Mouse (Mus musculus) kidney, embryonic 15.5 days (tissue): Measurements from ENCODE around the gene R3hdm4. TPM values are rescaled to one million over a fixed set of nuclear protein-coding genes. Genes with fewer than 3 reads are reported as not detected.
"Not testable (repeated sequence)": the region's sequence is repeated elsewhere in the genome, so short reads cannot be mapped to it uniquely, and the experiment has no call there.

Source experiments
- ATAC-seq: fragments of 200-750 bp; cut with Nextera tagmentation; replicated peaks from 2 replicates; pipeline ENCODE4 v1.8.0; 2017; ENCODE audit warnings: moderate TSS enrichment; ENCODE audit not compliant: low FRiP score
- H3K27ac ChIP-seq: fragments of 300-500 bp; sonication (generic); 2 replicates; pipeline ENCODE4 v1.5.1; 2015; ENCODE audit warnings: mild to moderate bottlenecking, inconsistent platforms
- H3K27me3 ChIP-seq: fragments of 300-500 bp; sonication (generic); 2 replicates; pipeline ENCODE4 v1.6.1; 2015; ENCODE audit warnings: inconsistent platforms
- H3K36me3 ChIP-seq: fragments of 300-500 bp; sonication (generic); 2 replicates; pipeline ENCODE4 v1.6.1; 2015; ENCODE audit warnings: inconsistent platforms
- H3K4me1 ChIP-seq: fragments of 300-500 bp; sonication (generic); 2 replicates; pipeline ENCODE4 v1.6.1; 2015; ENCODE audit warnings: inconsistent platforms
- H3K4me2 ChIP-seq: fragments of 300-500 bp; sonication (generic); 2 replicates; pipeline ENCODE4 v1.6.1; 2015; ENCODE audit warnings: moderate library complexity, mild to moderate bottlenecking, inconsistent platforms
- H3K4me3 ChIP-seq: fragments of 300-500 bp; sonication (generic); replicated peaks from 2 replicates; pipeline ENCODE4 v1.5.1; 2015; ENCODE audit warnings: mild to moderate bottlenecking, inconsistent platforms
- H3K9ac ChIP-seq: fragments of 300-500 bp; sonication (generic); 2 replicates; pipeline ENCODE4 v1.6.1; 2015; ENCODE audit warnings: mild to moderate bottlenecking, inconsistent platforms
- H3K9me3 ChIP-seq: fragments of 300-500 bp; sonication (generic); replicated peaks from 2 replicates; pipeline ENCODE4 v1.6.1; 2016; ENCODE audit warnings: inconsistent platforms
- WGBS: fragments of 180-500 bp; shearing (Covaris S2); methylation state at CpG from one replicate; pipeline ENCODE4 v1.1.7; 2015; ENCODE audit warnings: mixed read lengths; 5-methylcytosine and 5-hydroxymethylcytosine counted together
- polyA plus RNA-seq: library from polyadenylated mRNA; unstranded; fragments of >200 nt; fragmentation: Nextera tagmentation; extraction: Ambion mirVana; gene quantifications from 2 replicates; pipeline ENCODE4 v1.2.1, GENCODE M21; 2015

Gene R3hdm4
- polyA plus RNA-seq, 1 experiment from 2014 or later = 155 TPM

DNA sequence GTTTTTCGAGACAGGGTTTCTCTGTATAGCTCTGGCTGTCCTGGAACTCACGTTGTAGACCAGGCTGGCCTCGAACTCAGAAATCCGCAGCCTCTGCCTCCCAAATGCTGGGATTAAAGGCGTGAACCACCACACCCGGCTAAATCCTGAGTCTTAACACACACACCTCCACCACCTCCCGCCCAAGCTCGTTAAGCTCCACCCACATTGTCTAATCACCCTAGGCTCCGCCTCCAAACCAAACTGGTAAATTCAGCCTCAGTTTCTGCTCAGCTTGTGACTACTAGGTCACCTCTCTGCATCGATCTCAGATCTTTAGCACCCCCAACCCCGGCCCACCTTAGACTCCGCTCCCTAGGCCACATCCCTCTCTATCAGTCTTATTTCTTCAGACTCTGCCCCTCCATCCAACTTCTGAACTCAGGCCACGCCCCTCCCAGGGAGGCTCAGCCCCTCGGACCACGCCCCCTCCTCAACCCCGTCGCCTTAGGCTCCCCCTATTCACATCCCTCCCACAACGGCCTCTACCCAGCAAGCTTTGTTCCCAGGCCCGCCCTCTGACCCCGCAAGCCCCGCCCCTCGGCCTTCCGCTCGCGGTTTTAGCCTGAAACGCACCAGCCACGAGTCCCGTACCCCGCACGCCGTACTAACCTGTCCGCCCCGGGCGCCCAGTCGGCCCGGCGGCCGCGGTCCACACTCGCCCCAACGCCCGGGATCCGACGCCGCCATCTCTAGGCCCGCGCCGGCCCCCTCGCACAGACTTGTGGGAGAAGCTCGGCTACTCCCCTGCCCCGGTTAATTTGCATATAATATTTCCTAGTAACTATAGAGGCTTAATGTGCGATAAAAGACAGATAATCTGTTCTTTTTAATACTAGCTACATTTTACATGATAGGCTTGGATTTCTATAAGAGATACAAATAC, 12.6 kb downstream of the R3hdm4 start, which contains the start of gene Med16:
Gene Med16, minus strand, starts transcription at position 757 of the 925 bp plus-strand sequence.
- ATAC-seq = peak; percentile 93
- 1% methylated on average over 52 of the region's 52 CpGs for WGBS

DNA sequence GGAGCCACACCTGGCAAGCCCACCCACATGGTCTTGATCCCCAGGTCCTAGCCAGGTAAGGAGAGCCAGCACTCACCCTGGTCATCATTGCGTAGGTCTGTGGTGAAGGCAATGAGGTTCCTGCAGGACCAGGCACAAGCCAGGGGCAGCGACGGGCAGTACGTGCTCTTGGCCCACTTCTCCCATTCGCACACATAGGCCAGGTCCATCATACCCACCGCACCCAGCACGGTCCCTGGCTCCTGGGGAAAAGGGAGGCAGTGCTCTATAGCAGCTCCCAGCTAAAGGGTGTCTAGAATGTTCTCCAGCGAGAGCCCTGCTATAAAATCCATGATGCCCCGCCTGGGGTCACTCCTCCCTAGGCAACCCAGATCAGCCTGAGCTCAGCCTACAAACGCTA, 13.6 kb downstream of the R3hdm4 start:
- Histone ChIP-seq H3K4me3 (peak overlapping the region; percentile 76), H3K27ac (peak overlapping the region; percentile 37; the same call in 1 of the 2 replicates), H3K9me3 (no peaks in the 10 kb centered on the region), H3K9ac (no peak overlapping the region), H3K36me3 (peaks cover 70% of the 10 kb centered on the region), H3K4me1 (peaks cover 22% of the 10 kb centered on the region), H3K27me3 (no peaks in the 10 kb centered on the region), H3K4me2 (peak overlapping the region; percentile 59)
- WGBS = 88% methylated on average over 10 of the region's 10 CpGs
- no peak for ATAC-seq

More for the DNA sequence above, 12.6 kb downstream of the R3hdm4 start, which contains the start of gene Med16:
- H3K9me3 ChIP-seq = no peaks in the 10 kb centered on the region
- H3K4me1 ChIP-seq = peaks cover 22% of the 10 kb centered on the region
- peak within 1 kb of the TSS; percentile 59 for H3K4me2 ChIP-seq
- peak within 1 kb of the TSS; percentile 84 for H3K9ac ChIP-seq
- H3K4me3 ChIP-seq = peak within 1 kb of the TSS; percentile 76
- no peaks in the 10 kb centered on the region for H3K27me3 ChIP-seq
- H3K27ac ChIP-seq = peak within 1 kb of the TSS; percentile 97
- peaks cover 66% of the 10 kb centered on the region for H3K36me3 ChIP-seq

DNA sequence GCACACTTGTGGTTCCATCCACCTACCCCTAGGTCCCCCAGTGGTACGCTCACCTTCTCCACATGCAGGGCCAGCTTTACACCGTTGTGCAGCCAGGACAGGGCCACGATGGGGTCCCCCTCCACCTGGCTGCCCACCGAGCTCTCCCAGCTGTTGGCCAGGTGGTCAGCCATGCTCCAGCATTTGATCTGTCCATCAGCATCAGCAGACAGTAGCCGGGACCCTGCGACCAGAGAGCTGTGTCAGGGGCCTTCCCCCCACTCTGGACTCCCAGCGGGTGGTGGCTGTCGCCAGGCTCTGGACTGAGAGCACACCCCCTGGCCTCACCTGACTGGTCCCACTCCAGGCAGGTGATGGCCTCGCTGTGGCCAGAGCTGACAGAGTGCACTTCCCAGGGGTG, 14.3 kb downstream of the R3hdm4 start:
- Histone ChIP-seq H3K36me3 (peaks cover 71% of the 10 kb centered on the region), H3K27me3 (no peaks in the 10 kb centered on the region), H3K9ac (no peak overlapping the region), H3K4me1 (peaks cover 22% of the 10 kb centered on the region), H3K27ac (no peak overlapping the region), H3K4me3 (no peak overlapping the region), H3K4me2 (no peak overlapping the region), H3K9me3 (no peaks in the 10 kb centered on the region)
- WGBS = 94% methylated on average over 9 of the region's 9 CpGs
- no peak for ATAC-seq

DNA sequence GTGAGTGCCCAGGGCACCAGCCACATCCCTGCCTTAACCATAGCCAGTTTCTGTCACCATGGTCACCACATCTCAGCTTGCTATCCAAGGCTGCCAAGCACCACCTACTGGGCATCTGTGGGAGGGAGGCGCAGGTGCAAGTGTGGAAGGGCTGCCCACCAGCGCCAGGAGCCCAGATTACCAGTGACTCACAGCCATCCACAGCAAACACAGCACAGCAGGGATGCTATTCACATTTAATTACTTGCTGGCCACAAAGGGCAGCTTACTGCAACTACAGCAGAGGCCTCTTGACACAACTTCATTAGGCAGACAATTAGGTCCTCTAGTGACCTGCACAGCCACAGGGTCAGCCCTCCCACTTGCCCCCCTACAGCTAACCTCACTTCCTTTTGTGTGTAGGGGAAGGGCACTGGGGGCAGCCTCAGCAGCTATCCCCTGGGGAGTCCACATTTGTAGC, 20.0 kb downstream of the R3hdm4 start:
- Histone ChIP-seq H3K4me1 (peaks cover 17% of the 10 kb centered on the region; the same call in 1 of the 2 replicates), H3K4me2 (no peak overlapping the region), H3K27me3 (no peaks in the 10 kb centered on the region), H3K36me3 (peaks cover 94% of the 10 kb centered on the region), H3K27ac (no peak overlapping the region), H3K9ac (no peak overlapping the region), H3K4me3 (no peak overlapping the region), H3K9me3 (no peaks in the 10 kb centered on the region)
- ATAC-seq = no peak
- WGBS = 64% methylated on average over 2 of the region's 2 CpGs

DNA sequence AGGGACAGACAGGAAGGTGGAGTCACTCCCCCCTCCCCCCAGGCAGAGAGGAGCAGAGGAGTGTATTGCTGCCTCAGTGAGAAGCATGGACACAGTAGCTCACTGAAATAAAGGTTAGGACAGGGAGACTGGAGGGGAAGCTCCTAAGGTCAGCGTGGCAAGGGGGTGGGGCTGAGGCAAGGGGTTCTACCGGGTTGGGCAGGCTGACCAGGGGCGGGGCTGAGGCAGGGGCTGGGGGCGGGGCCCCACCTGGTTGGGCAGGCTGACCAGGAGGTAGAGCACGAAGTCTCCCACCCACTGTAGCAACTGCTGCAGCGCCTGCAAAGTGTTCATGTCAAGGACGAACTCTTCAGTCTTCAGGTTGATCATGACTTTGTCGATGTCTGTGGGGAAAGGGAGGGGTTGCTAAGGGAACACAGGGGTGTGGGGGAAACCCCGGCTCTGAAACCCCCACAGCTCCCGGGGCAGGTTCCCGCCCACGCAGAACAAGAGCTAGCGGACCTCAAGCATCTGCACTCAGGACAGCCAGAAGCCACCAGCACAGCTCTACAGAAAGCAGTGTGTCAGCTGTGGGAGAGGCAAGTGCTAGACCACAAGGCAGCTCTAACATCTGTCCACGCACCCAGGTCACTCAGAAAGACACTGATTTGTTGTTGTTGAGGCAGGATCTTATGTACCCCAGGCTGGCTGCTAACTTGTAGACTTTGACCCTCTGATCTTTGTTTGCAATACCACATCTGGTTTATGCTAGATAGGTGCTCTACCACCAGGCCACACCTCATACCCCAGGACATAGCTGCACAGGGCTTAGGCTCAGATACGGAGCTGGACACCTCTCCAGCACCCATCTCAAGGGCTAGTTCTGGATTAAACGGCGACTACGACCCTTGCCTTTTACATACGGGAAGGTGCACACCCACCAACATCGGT, 23.4 kb downstream of the R3hdm4 start:
- no peak overlapping the region for H3K4me3 ChIP-seq
- H3K27ac ChIP-seq = no peak overlapping the region
- H3K4me2 ChIP-seq = no peak overlapping the region
- no peak overlapping the region; the same call in 1 of the 2 replicates for H3K9ac ChIP-seq
- no peaks in the 10 kb centered on the region for H3K27me3 ChIP-seq
- H3K9me3 ChIP-seq = no peaks in the 10 kb centered on the region
- peak; percentile 41; the same call in 1 of the 2 replicates for ATAC-seq
- H3K4me1 ChIP-seq = peaks cover 17% of the 10 kb centered on the region; the same call in 1 of the 2 replicates
- WGBS = 47% methylated on average over 20 of the region's 20 CpGs
- H3K36me3 ChIP-seq = peaks cover 78% of the 10 kb centered on the region

DNA sequence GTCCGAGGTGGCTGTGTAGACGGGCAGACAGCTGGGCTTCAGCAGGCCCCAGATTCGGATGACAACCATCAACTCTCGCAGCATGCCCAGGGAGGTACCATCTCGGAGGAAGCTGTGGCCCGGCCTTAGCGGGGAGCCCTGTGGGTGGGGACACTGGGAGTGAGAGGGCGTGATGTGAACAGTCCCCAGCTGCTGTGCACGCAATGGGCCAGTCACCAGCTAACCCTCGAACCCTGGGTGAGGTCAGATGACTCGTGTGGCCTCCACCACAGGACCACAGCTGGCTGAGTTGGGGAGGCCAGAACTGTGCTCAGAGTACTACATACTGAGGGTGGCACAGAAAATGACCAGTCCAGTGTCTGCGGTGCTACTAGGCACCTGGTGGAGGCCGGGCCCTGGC, 24.2 kb downstream of the R3hdm4 start:
- 83% methylated on average over 13 of the region's 13 CpGs for WGBS
- no peak overlapping the region for H3K4me3 ChIP-seq
- no peak for ATAC-seq
- no peaks in the 10 kb centered on the region for H3K9me3 ChIP-seq
- no peak overlapping the region for H3K9ac ChIP-seq
- H3K4me1 ChIP-seq = peaks cover 17% of the 10 kb centered on the region; the same call in 1 of the 2 replicates
- H3K27me3 ChIP-seq = no peaks in the 10 kb centered on the region
- H3K36me3 ChIP-seq = peaks cover 70% of the 10 kb centered on the region
- H3K4me2 ChIP-seq = no peak overlapping the region
- no peak overlapping the region for H3K27ac ChIP-seq

DNA sequence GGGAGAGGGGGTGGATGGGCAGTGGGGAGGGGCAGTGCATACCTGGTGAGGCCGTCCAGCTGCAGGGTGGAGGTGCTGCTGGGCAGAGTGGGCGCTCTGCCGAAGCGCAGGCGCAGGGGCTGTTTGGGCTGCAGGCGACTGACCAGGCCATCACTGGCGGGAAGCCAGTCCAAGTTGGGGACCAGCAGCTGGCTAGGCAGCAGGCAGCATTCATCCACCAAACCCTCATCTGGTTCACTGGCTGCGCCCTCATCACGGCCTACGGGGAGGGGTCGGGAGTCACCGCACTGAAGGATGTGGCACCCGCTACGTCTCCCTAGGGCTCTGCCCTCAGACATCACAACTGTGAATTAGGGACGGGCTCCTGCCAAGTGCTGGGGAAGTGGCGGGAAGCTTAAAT, 24.7 kb downstream of the R3hdm4 start:
- 88% methylated on average over 16 of the region's 16 CpGs for WGBS
- H3K4me3 ChIP-seq = no peak overlapping the region
- no peaks in the 10 kb centered on the region for H3K27me3 ChIP-seq
- no peak overlapping the region for H3K27ac ChIP-seq
- peaks cover 17% of the 10 kb centered on the region; the same call in 1 of the 2 replicates for H3K4me1 ChIP-seq
- no peak overlapping the region for H3K9ac ChIP-seq
- H3K4me2 ChIP-seq = no peak overlapping the region
- peaks cover 65% of the 10 kb centered on the region for H3K36me3 ChIP-seq
- no peak for ATAC-seq
- H3K9me3 ChIP-seq = no peaks in the 10 kb centered on the region

DNA sequence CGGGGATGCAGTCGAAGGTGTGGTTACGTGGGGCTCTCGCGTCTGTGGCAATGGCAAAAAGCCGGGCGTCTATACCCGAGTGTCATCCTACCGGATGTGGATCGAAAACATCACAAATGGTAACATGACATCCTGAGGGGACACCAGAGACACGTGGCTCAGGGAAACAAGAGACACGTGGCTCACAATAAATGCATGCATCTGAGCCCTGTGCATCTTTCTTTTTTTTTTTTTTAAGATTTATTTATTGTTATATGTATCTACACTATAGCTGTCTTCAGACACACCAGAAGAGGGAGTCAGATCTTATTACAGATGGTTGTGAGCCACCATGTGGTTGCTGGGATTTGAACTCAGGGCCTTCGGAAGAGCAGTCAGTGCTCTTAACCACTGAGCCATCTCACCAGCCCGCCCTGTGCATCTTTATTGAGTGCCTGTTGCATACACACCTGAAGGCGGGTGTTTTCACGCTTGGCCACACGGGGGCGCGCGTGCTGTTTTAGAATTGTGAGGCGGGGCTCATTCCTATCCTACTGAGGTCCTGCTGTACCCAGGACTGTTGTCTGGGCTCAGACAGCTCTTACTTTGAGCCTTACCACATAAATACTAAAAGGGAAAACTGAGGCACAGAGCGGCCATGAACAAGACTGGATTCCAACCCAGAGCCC, 28.4 kb downstream of the R3hdm4 start:
- peaks cover 10% of the 10 kb centered on the region; the same call in 1 of the 2 replicates for H3K4me1 ChIP-seq
- H3K27ac ChIP-seq = peak overlapping the region; percentile 51
- H3K36me3 ChIP-seq = peaks cover 34% of the 10 kb centered on the region
- not testable (repeated sequence) for H3K9ac ChIP-seq, H3K9me3 ChIP-seq, H3K27me3 ChIP-seq, H3K4me3 ChIP-seq, ATAC-seq, H3K4me2 ChIP-seq
- 41% methylated on average over 22 of the region's 22 CpGs for WGBS

DNA sequence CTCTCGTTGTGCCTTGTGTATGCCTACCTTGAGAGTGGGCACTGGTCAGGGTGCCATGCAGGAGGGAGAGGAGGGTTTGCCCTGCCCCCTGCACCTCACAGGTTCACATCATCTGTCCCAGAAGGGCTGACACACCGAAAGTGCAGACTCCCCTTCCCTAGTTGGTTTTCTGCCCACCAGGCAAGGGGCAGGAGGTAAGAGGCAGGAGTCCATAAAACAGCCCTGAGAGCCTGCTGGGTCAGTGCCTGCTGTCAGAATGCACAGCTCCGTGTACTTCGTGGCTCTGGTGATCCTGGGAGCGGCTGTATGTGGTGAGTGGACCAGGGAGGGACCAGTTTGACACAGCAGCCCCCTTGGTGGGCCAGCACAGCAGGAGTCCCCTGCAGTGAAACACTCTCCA, 30.3 kb downstream of the R3hdm4 start, which contains the start of gene Cfd:
Gene Cfd, plus strand, starts transcription at position 184 of the 400 bp plus-strand sequence.
- Histone ChIP-seq H3K9me3 (no peaks in the 10 kb centered on the region), H3K27ac (no peak within 1 kb of the TSS), H3K4me1 (no peaks in the 10 kb centered on the region), H3K4me3 (no peak within 1 kb of the TSS), H3K4me2 (no peak within 1 kb of the TSS), H3K9ac (no peak within 1 kb of the TSS), H3K36me3 (peaks cover 15% of the 10 kb centered on the region), H3K27me3 (no peaks in the 10 kb centered on the region)
- ATAC-seq = no peak
- WGBS = 44% methylated on average over 5 of the region's 5 CpGs

DNA sequence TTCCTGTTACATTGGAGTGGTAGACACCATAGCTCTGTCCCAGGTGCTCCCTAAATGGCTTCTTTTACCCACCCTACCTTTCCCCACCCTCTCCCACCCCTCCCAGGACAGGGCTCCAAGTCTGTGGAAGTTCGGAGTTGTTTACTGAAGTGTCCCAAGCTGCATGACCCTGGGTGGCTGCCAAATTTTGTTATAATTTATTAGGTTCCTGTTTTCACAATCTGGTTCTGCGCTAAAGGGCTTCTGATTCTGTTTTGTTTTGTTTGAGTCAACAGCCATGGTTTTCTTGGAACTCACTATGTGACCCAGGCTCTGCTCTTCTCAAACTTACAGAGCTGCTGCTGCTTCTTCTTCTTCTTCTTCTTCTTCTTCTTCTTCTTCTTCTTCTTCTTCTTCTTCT, 31.6 kb downstream of the R3hdm4 start:
- ATAC-seq = no peak
- WGBS = 46% methylated on average over 2 of the region's 2 CpGs
- Histone ChIP-seq H3K4me3 (no peak overlapping the region), H3K9ac (no peak overlapping the region), H3K9me3 (no peaks in the 10 kb centered on the region), H3K36me3 (peaks cover 6% of the 10 kb centered on the region; the same call in 1 of the 2 replicates), H3K4me1 (no peaks in the 10 kb centered on the region), H3K27me3 (no peaks in the 10 kb centered on the region), H3K4me2 (no peak overlapping the region), H3K27ac (no peak overlapping the region)

DNA sequence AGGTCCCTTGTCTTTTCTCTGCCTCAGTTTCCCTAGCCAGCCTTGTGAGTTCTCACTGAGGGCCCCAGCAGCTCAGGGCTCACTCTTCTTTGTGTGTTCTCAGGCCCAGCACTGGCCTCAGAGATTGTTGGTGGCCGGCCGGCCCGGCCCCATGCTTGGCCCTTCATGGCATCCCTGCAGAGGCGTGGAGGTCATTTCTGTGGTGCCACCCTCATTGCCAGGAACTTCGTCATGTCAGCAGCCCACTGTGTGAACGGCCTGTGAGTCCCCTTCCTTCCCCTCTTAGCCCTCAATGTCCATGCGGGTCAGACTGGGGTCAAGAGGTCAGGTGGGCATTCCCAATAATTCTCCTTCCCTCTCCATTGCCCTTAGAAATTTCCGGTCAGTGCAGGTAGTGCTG, 34.4 kb downstream of the R3hdm4 start:
- WGBS = 76% methylated on average over 8 of the region's 8 CpGs
- no peak overlapping the region for H3K4me2 ChIP-seq
- ATAC-seq = no peak

More for the DNA sequence above, 34.4 kb downstream of the R3hdm4 start:
- H3K36me3 ChIP-seq = no peaks in the 10 kb centered on the region
- H3K4me1 ChIP-seq = peaks cover 24% of the 10 kb centered on the region
- H3K9me3 ChIP-seq = no peaks in the 10 kb centered on the region
- H3K9ac ChIP-seq = no peak overlapping the region
- H3K27me3 ChIP-seq = peaks cover 4% of the 10 kb centered on the region; the same call in 1 of the 2 replicates
- no peak overlapping the region for H3K4me3 ChIP-seq
- no peak overlapping the region for H3K27ac ChIP-seq
